Mouse (Mus musculus): ENCODE data around the gene Dnajc11. TPM values are rescaled to one million over a fixed set of nuclear protein-coding genes. Genes with fewer than 3 reads are reported as not detected.
A peak's percentile ranks its signal among the peaks of the same experiment; 100 is the strongest.

The Dnajc11 gene
- polyA plus RNA-seq, 1 experiment, result 31.6 TPM

DNA sequence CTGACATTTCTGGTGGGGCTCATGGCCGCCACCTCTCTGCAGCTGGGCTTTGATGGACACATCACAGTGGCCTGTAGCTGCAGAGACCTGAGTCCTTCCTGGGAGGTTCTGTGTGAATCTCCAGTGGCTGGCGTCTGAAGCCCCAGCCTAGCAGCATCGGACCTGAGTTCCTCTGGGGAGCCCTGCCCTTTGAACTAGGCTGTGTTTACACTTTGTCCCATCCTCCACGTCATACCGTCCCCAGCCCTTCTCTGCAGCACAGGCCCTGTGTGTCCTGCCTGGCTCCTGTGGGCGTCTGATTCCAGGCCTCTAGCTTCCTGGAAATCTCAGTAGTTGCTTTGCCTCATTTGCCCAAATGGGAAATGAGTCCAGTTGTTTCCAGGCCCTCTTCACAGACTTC lies 19.7 kb downstream of the Dnajc11 start:
- Histone ChIP-seq H3K36me3 (ENCODE audit: control insufficient read depth, insufficient read depth, low read length) (peaks cover 25% of the 10 kb centered on the region), H3K27me3 (ENCODE audit: control insufficient read depth, insufficient read depth, low read length) (no peaks in the 10 kb centered on the region)

DNA sequence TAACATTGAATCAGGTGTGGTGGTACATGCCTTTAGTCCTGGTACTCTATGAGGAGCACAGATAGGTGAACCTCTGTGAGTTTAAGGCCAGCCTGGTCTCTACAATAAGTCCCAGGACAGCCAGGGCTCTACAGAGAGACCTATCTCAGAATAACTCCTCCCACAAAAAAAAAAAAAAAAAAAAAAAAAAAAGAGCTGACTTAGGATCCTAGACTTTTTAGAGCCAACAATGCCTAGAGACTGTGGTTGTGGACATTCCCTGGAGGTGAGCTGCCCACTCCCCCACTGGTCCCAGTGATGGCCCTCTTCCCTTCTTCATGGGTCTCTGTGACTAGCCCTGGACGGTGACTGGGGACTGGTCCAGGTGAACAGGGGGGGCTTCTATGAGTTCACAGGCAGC lies 22.3 kb downstream of the Dnajc11 start:
- H3K4me3 ChIP-seq (ENCODE audit: extremely low read depth, insufficient read depth, insufficient read length), result no peak overlapping the region
- H3K27ac ChIP-seq (ENCODE audit: insufficient read depth, low read length), result no peak overlapping the region
- H3K36me3 ChIP-seq (ENCODE audit: control insufficient read depth, insufficient read depth, low read length), result peaks cover 27% of the 10 kb centered on the region
- 94% methylated on average over 1 of the region's 1 CpGs for WGBS
- H3K4me1 ChIP-seq (ENCODE audit: control insufficient read depth, insufficient read depth, insufficient read length), result no peaks in the 10 kb centered on the region
- TF ChIP-seq POLR2A (IDR thresholded peaks at IDR 0.05; ENCODE audit: low read depth, low read length) (no peak), CTCF (IDR thresholded peaks at IDR 0.05; ENCODE audit: extremely low read depth, insufficient read depth, insufficient read length, insufficient replicate concordance) (no peak)
- H3K27me3 ChIP-seq (ENCODE audit: control insufficient read depth, insufficient read depth, low read length), result no peaks in the 10 kb centered on the region
- no peak for DNase-seq (ENCODE audit: low read depth in 1 of 2, low spot score in 2 of 2)

More for the DNA sequence above, 19.7 kb downstream of the Dnajc11 start:
- WGBS, result 90% methylated on average over 6 of the region's 6 CpGs
- H3K4me3 ChIP-seq (ENCODE audit: extremely low read depth, insufficient read depth, insufficient read length), result no peak overlapping the region
- H3K4me1 ChIP-seq (ENCODE audit: control insufficient read depth, insufficient read depth, insufficient read length), result no peaks in the 10 kb centered on the region
- no peak for DNase-seq (ENCODE audit: low read depth in 1 of 2, low spot score in 2 of 2)
- no peak for TF ChIP-seq POLR2A (IDR thresholded peaks at IDR 0.05; ENCODE audit: low read depth, low read length)
- TF ChIP-seq CTCF (IDR thresholded peaks at IDR 0.05; ENCODE audit: extremely low read depth, insufficient read depth, insufficient read length, insufficient replicate concordance), result no peak
- H3K27ac ChIP-seq (ENCODE audit: insufficient read depth, low read length), result no peak overlapping the region

DNA sequence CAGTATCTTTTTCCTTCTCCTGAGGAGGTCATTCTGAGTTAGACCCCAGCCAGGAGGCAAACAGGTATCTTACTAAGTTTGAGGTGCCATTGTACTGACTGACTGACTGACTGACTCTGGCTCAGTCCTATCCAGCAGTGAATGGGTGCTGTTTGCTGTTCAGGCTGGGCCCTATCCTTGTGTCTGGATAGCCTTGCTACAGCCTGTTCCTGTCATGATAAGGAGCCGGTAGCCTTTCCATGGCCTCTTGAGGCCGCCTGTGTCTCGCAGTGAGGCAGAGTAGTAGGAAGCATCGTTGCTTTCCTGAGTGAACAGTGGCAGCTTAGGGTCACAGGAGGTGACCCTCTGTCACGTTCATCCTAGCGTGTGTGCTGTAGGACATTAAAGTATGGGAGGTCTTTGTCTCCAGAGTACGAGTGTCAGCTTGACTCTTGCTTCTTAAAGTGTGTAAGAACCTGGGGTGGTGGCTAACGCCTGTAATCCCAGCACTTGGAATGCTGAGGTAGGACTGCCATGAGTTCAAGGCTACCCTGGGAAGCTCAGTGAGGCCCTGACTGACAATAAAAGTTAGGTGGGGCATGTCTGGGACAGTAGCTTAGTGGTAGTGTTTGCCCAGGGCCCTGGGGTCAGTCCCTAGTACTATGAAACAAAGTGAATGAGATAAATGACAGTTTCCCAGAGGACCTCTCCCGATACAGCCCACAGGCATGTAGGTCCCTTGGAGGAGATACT lies 24.3 kb downstream of the Dnajc11 start:
- Histone ChIP-seq H3K4me1 (ENCODE audit: control insufficient read depth, insufficient read depth, insufficient read length) (peaks cover 14% of the 10 kb centered on the region), H3K4me3 (ENCODE audit: extremely low read depth, insufficient read depth, insufficient read length) (no peak overlapping the region), H3K27ac (ENCODE audit: insufficient read depth, low read length) (no peak overlapping the region), H3K27me3 (ENCODE audit: control insufficient read depth, insufficient read depth, low read length) (no peaks in the 10 kb centered on the region), H3K36me3 (ENCODE audit: control insufficient read depth, insufficient read depth, low read length) (peaks cover 25% of the 10 kb centered on the region)
- no peak for TF ChIP-seq POLR2A (IDR thresholded peaks at IDR 0.05; ENCODE audit: low read depth, low read length)
- no peak for TF ChIP-seq CTCF (IDR thresholded peaks at IDR 0.05; ENCODE audit: extremely low read depth, insufficient read depth, insufficient read length, insufficient replicate concordance)
- no peak for DNase-seq (ENCODE audit: low read depth in 1 of 2, low spot score in 2 of 2)
- 83% methylated on average over 9 of the region's 9 CpGs for WGBS

DNA sequence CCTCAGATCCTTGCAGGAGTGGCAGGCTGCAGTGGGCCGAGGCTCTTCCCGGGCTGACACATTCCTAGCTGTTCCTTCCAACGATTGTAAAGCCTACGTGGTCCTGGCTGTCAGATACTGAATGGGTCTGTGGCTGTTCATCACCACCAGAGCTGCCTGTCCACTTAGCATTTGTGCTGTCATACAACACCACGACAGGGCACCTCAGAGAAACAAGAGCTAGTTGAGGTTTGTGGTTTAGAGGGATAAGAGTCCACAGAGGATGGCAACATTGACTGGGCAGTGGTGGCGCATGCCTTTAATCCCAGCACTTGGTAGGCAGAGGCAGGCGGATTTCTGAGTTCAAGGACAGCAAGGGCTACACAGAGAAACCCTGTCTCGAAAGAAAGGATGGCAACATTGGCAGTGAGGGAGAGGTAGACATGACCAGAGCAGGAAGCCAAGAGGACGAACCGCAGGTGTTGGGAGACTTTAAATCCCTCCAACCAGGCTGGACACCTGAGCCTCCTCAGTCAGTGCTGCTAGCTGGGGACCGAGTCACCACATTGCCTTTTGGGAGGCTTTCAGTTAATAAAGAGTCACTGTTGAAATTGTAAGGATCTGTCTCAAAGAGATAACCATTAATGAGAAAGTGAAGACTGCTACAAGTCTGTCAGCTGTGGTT lies 26.5 kb downstream of the Dnajc11 start:
- Histone ChIP-seq H3K4me3 (ENCODE audit: extremely low read depth, insufficient read depth, insufficient read length) (no peak overlapping the region), H3K27me3 (ENCODE audit: control insufficient read depth, insufficient read depth, low read length) (no peaks in the 10 kb centered on the region), H3K36me3 (ENCODE audit: control insufficient read depth, insufficient read depth, low read length) (peaks cover 16% of the 10 kb centered on the region), H3K27ac (ENCODE audit: insufficient read depth, low read length) (peak overlapping the region; percentile 36), H3K4me1 (ENCODE audit: control insufficient read depth, insufficient read depth, insufficient read length) (peaks cover 14% of the 10 kb centered on the region)
- 83% methylated on average over 11 of the region's 11 CpGs for WGBS
- no peak for DNase-seq (ENCODE audit: low read depth in 1 of 2, low spot score in 2 of 2)
- no peak for TF ChIP-seq POLR2A (IDR thresholded peaks at IDR 0.05; ENCODE audit: low read depth, low read length)
- TF ChIP-seq CTCF (IDR thresholded peaks at IDR 0.05; ENCODE audit: extremely low read depth, insufficient read depth, insufficient read length, insufficient replicate concordance), result no peak

DNA sequence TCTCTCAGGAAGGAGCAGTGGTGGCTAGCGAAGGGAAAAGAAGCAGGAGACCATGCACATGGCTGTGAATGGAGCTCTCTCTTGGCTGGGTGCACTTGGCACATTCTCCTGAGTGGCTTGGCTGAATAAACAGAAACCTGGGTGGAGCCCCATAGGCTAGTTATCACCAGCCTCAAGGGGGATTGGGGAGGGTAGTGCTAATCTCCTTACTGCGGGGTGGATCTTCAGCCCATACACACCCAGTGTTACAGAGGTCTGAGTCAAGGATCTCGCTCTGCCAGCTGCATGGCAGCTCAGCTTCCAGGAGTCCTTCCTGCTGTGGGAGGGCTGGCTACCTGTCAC lies 27.0 kb downstream of the Dnajc11 start:
- peak overlapping the region; percentile 36 for H3K27ac ChIP-seq (ENCODE audit: insufficient read depth, low read length)
- H3K4me1 ChIP-seq (ENCODE audit: control insufficient read depth, insufficient read depth, insufficient read length), result peaks cover 14% of the 10 kb centered on the region
- DNase-seq (ENCODE audit: low read depth in 1 of 2, low spot score in 2 of 2), result no peak

DNA sequence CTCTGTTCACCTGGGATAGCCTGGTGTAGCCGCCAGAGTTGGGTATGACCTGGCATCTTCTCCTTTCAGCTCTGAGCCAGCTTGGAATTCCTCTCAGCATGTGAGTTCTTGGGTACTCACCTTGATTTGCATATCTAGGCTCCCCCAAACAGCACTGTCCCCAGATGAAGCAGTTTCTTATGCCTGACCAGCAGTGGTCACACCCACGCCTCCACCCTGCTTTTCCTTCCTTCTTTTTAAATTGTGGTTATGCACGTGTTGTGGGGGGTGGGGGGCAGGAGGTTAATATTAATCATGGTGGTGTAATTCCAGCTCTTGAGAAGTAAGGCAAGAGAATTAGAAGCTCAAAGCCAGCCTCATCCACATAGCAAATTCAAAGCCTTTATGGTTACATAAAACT lies 29.3 kb downstream of the Dnajc11 start:
- Histone ChIP-seq H3K4me1 (ENCODE audit: control insufficient read depth, insufficient read depth, insufficient read length) (peaks cover 14% of the 10 kb centered on the region), H3K36me3 (ENCODE audit: control insufficient read depth, insufficient read depth, low read length) (peaks cover 6% of the 10 kb centered on the region), H3K27ac (ENCODE audit: insufficient read depth, low read length) (peak overlapping the region; percentile 72), H3K27me3 (ENCODE audit: control insufficient read depth, insufficient read depth, low read length) (no peaks in the 10 kb centered on the region), H3K4me3 (ENCODE audit: extremely low read depth, insufficient read depth, insufficient read length) (no peak overlapping the region)
- WGBS, result 29% methylated on average over 3 of the region's 3 CpGs
- TF ChIP-seq POLR2A (IDR thresholded peaks at IDR 0.05; ENCODE audit: low read depth, low read length) (no peak), CTCF (IDR thresholded peaks at IDR 0.05; ENCODE audit: extremely low read depth, insufficient read depth, insufficient read length, insufficient replicate concordance) (no peak)
- peak in 1 of 2 experiments; percentile 56 for DNase-seq (ENCODE audit: low read depth in 1 of 2, low spot score in 2 of 2)

More for the DNA sequence above, 27.0 kb downstream of the Dnajc11 start:
- H3K36me3 ChIP-seq (ENCODE audit: control insufficient read depth, insufficient read depth, low read length), result peaks cover 16% of the 10 kb centered on the region
- TF ChIP-seq CTCF (IDR thresholded peaks at IDR 0.05; ENCODE audit: extremely low read depth, insufficient read depth, insufficient read length, insufficient replicate concordance) (no peak), POLR2A (IDR thresholded peaks at IDR 0.05; ENCODE audit: low read depth, low read length) (no peak)
- H3K27me3 ChIP-seq (ENCODE audit: control insufficient read depth, insufficient read depth, low read length), result no peaks in the 10 kb centered on the region
- WGBS, result 69% methylated on average over 3 of the region's 3 CpGs
- no peak overlapping the region for H3K4me3 ChIP-seq (ENCODE audit: extremely low read depth, insufficient read depth, insufficient read length)
